Mouse (Mus musculus): ENCODE measurements around the gene Ubr4.
"Not testable (repeated sequence)": the region's sequence is repeated elsewhere in the genome, so short reads cannot be mapped to it uniquely, and the experiment has no call there.

Ubr4 gene

GRCm38 (mm10) chr4:139357211-139357610 lies 4.8 kb downstream of the Ubr4 start:
- DNase-seq (ENCODE audit: low spot score), result peak; percentile 35

GRCm38 (mm10) chr4:139360761-139361548 lies 8.5 kb downstream of the Ubr4 start:
- DNase-seq (ENCODE audit: low spot score), result no peak

GRCm38 (mm10) chr4:139367336-139367735 lies 14.9 kb downstream of the Ubr4 start:
- no peak for DNase-seq (ENCODE audit: low spot score)

GRCm38 (mm10) chr4:139368038-139368437 lies 15.6 kb downstream of the Ubr4 start:
- DNase-seq (ENCODE audit: low spot score), result no peak

- no peak for DNase-seq (ENCODE audit: low spot score)
Measured at GRCm38 (mm10) chr4:139373130-139373529, 20.7 kb downstream of the Ubr4 start.

GRCm38 (mm10) chr4:139373531-139373930 lies 21.1 kb downstream of the Ubr4 start:
- DNase-seq (ENCODE audit: low spot score), result no peak

GRCm38 (mm10) chr4:139379719-139380118 lies 27.3 kb downstream of the Ubr4 start:
- no peak for DNase-seq (ENCODE audit: low spot score)

- peak; percentile 100 for DNase-seq (ENCODE audit: low spot score)
Measured at GRCm38 (mm10) chr4:139380207-139380748, 27.9 kb downstream of the Ubr4 start.

GRCm38 (mm10) chr4:139380775-139381451 lies 28.5 kb downstream of the Ubr4 start:
- no peak for DNase-seq (ENCODE audit: low spot score)

GRCm38 (mm10) chr4:139381452-139381845 lies 29.0 kb downstream of the Ubr4 start:
- no peak for DNase-seq (ENCODE audit: low spot score)

- DNase-seq (ENCODE audit: low spot score), result no peak
Measured at GRCm38 (mm10) chr4:139382231-139382630, 29.8 kb downstream of the Ubr4 start.

GRCm38 (mm10) chr4:139385841-139386240 lies 33.4 kb downstream of the Ubr4 start:
- not testable (repeated sequence) for DNase-seq (ENCODE audit: low spot score)

- peak; percentile 94 for DNase-seq (ENCODE audit: low spot score)
Measured at GRCm38 (mm10) chr4:139386869-139387319, 34.5 kb downstream of the Ubr4 start.

- DNase-seq (ENCODE audit: low spot score), result no peak
Measured at GRCm38 (mm10) chr4:139389557-139389956, 37.1 kb downstream of the Ubr4 start.

- DNase-seq (ENCODE audit: low spot score), result no peak
Measured at GRCm38 (mm10) chr4:139395431-139395830, 43.0 kb downstream of the Ubr4 start.

GRCm38 (mm10) chr4:139400487-139400886 lies 48.1 kb downstream of the Ubr4 start:
- DNase-seq (ENCODE audit: low spot score), result no peak

GRCm38 (mm10) chr4:139403214-139403613 lies 50.8 kb downstream of the Ubr4 start:
- no peak for DNase-seq (ENCODE audit: low spot score)

- no peak for DNase-seq (ENCODE audit: low spot score)
Measured at GRCm38 (mm10) chr4:139411351-139411750, 58.9 kb downstream of the Ubr4 start.

- DNase-seq (ENCODE audit: low spot score), result no peak
Measured at GRCm38 (mm10) chr4:139417868-139418267, 65.5 kb downstream of the Ubr4 start.

- no peak for DNase-seq (ENCODE audit: low spot score)
Measured at GRCm38 (mm10) chr4:139421621-139422020, 69.2 kb downstream of the Ubr4 start.

- DNase-seq (ENCODE audit: low spot score), result no peak
Measured at GRCm38 (mm10) chr4:139422409-139422808, 70.0 kb downstream of the Ubr4 start.

- DNase-seq (ENCODE audit: low spot score), result no peak
Measured at GRCm38 (mm10) chr4:139423270-139423669, 70.9 kb downstream of the Ubr4 start.

GRCm38 (mm10) chr4:139430176-139430575 lies 77.8 kb downstream of the Ubr4 start:
- peak; percentile 81 for DNase-seq (ENCODE audit: low spot score)
